Mouse (Mus musculus): ENCODE measurements around the gene Traf3ip1. TPM values are rescaled to one million over a fixed set of nuclear protein-coding genes. Genes with fewer than 3 reads are reported as not detected.

Gene Traf3ip1
- polyA plus RNA-seq, 1 experiment from 2014 or later, result 10.8 TPM

- H3K27ac ChIP-seq (ENCODE audit: low read length), result no peak overlapping the region
These were observed 50.8 kb downstream of the Traf3ip1 start for GRCm38 (mm10) chr1:91545226-91545625.

GRCm38 (mm10) chr1:91547567-91547966, 53.1 kb downstream of the Traf3ip1 start:
- H3K27ac ChIP-seq (ENCODE audit: low read length), result no peak overlapping the region
- no peaks in the 10 kb centered on the region for H3K9me3 ChIP-seq (replicated peaks; ENCODE audit: control insufficient read depth, low read length, poor library complexity, severe bottlenecking)
- no peak overlapping the region for H3K4me3 ChIP-seq (ENCODE audit: low read depth, low read length)
- H3K4me2 ChIP-seq (ENCODE audit: low read length), result no peak overlapping the region
- no peak overlapping the region for H3K9ac ChIP-seq (ENCODE audit: low read depth, low read length)
- 14% methylated on average over 5 of the region's 5 CpGs for WGBS
- ATAC-seq, result no peak
- H3K4me1 ChIP-seq (ENCODE audit: control insufficient read depth, insufficient read depth, low read length), result peaks cover 7% of the 10 kb centered on the region
- H3K27me3 ChIP-seq (ENCODE audit: control insufficient read depth, insufficient read depth, low read depth, low read length), result no peaks in the 10 kb centered on the region
- peaks cover 11% of the 10 kb centered on the region for H3K36me3 ChIP-seq (ENCODE audit: control insufficient read depth, insufficient read depth, low read length)

More at GRCm38 (mm10) chr1:91545226-91545625, 50.8 kb downstream of the Traf3ip1 start:
- peaks cover 7% of the 10 kb centered on the region for H3K36me3 ChIP-seq (ENCODE audit: control insufficient read depth, insufficient read depth, low read length)
- H3K27me3 ChIP-seq (ENCODE audit: control insufficient read depth, insufficient read depth, low read depth, low read length), result no peaks in the 10 kb centered on the region
- ATAC-seq, result no peak
- H3K4me3 ChIP-seq (ENCODE audit: low read depth, low read length), result no peak overlapping the region
- WGBS, result 88% methylated on average over 1 of the region's 1 CpGs
- H3K9ac ChIP-seq (ENCODE audit: low read depth, low read length), result no peak overlapping the region
- H3K9me3 ChIP-seq (replicated peaks; ENCODE audit: control insufficient read depth, low read length, poor library complexity, severe bottlenecking), result no peaks in the 10 kb centered on the region
- no peak overlapping the region for H3K4me2 ChIP-seq (ENCODE audit: low read length)
- peaks cover 21% of the 10 kb centered on the region for H3K4me1 ChIP-seq (ENCODE audit: control insufficient read depth, insufficient read depth, low read length)

GRCm38 (mm10) chr1:91549073-91549472, 54.6 kb downstream of the Traf3ip1 start:
- Histone ChIP-seq H3K4me3 (ENCODE audit: low read depth, low read length) (no peak overlapping the region), H3K9ac (ENCODE audit: low read depth, low read length) (no peak overlapping the region), H3K4me1 (ENCODE audit: control insufficient read depth, insufficient read depth, low read length) (peaks cover 5% of the 10 kb centered on the region), H3K9me3 (replicated peaks; ENCODE audit: control insufficient read depth, low read length, poor library complexity, severe bottlenecking) (no peaks in the 10 kb centered on the region), H3K36me3 (ENCODE audit: control insufficient read depth, insufficient read depth, low read length) (peaks cover 11% of the 10 kb centered on the region), H3K27ac (ENCODE audit: low read length) (no peak overlapping the region), H3K4me2 (ENCODE audit: low read length) (no peak overlapping the region), H3K27me3 (ENCODE audit: control insufficient read depth, insufficient read depth, low read depth, low read length) (no peaks in the 10 kb centered on the region)
- 93% methylated on average over 2 of the region's 2 CpGs for WGBS
- no peak for ATAC-seq

GRCm38 (mm10) chr1:91557099-91557498, 62.7 kb downstream of the Traf3ip1 start:
- Histone ChIP-seq H3K36me3 (ENCODE audit: control insufficient read depth, insufficient read depth, low read length) (peaks cover 14% of the 10 kb centered on the region), H3K4me1 (ENCODE audit: control insufficient read depth, insufficient read depth, low read length) (no peaks in the 10 kb centered on the region), H3K27me3 (ENCODE audit: control insufficient read depth, insufficient read depth, low read depth, low read length) (no peaks in the 10 kb centered on the region), H3K4me2 (ENCODE audit: low read length) (no peak overlapping the region), H3K9ac (ENCODE audit: low read depth, low read length) (no peak overlapping the region), H3K4me3 (ENCODE audit: low read depth, low read length) (no peak overlapping the region), H3K27ac (ENCODE audit: low read length) (no peak overlapping the region), H3K9me3 (replicated peaks; ENCODE audit: control insufficient read depth, low read length, poor library complexity, severe bottlenecking) (no peaks in the 10 kb centered on the region)
- WGBS, result 70% methylated on average over 2 of the region's 2 CpGs
- no peak for ATAC-seq

GRCm38 (mm10) chr1:91561226-91561625, 66.8 kb downstream of the Traf3ip1 start:
- no peak overlapping the region for H3K9ac ChIP-seq (ENCODE audit: low read depth, low read length)
- H3K27ac ChIP-seq (ENCODE audit: low read length), result no peak overlapping the region
- H3K9me3 ChIP-seq (replicated peaks; ENCODE audit: control insufficient read depth, low read length, poor library complexity, severe bottlenecking), result no peaks in the 10 kb centered on the region
- 87% methylated on average over 6 of the region's 6 CpGs for WGBS
- no peaks in the 10 kb centered on the region for H3K36me3 ChIP-seq (ENCODE audit: control insufficient read depth, insufficient read depth, low read length)
- no peak overlapping the region for H3K4me3 ChIP-seq (ENCODE audit: low read depth, low read length)
- no peaks in the 10 kb centered on the region for H3K4me1 ChIP-seq (ENCODE audit: control insufficient read depth, insufficient read depth, low read length)
- no peaks in the 10 kb centered on the region for H3K27me3 ChIP-seq (ENCODE audit: control insufficient read depth, insufficient read depth, low read depth, low read length)
- no peak for ATAC-seq
- no peak overlapping the region for H3K4me2 ChIP-seq (ENCODE audit: low read length)

GRCm38 (mm10) chr1:91562977-91563590, 68.6 kb downstream of the Traf3ip1 start:
- H3K4me2 ChIP-seq (ENCODE audit: low read length), result no peak overlapping the region
- H3K27me3 ChIP-seq (ENCODE audit: control insufficient read depth, insufficient read depth, low read depth, low read length), result no peaks in the 10 kb centered on the region
- no peak for ATAC-seq
- H3K9me3 ChIP-seq (replicated peaks; ENCODE audit: control insufficient read depth, low read length, poor library complexity, severe bottlenecking), result no peaks in the 10 kb centered on the region
- no peaks in the 10 kb centered on the region for H3K36me3 ChIP-seq (ENCODE audit: control insufficient read depth, insufficient read depth, low read length)
- no peaks in the 10 kb centered on the region for H3K4me1 ChIP-seq (ENCODE audit: control insufficient read depth, insufficient read depth, low read length)
- 88% methylated on average over 4 of the region's 4 CpGs for WGBS
- H3K9ac ChIP-seq (ENCODE audit: low read depth, low read length), result no peak overlapping the region
- H3K4me3 ChIP-seq (ENCODE audit: low read depth, low read length), result no peak overlapping the region
- H3K27ac ChIP-seq (ENCODE audit: low read length), result no peak overlapping the region

GRCm38 (mm10) chr1:91564004-91564403, 69.6 kb downstream of the Traf3ip1 start:
- Histone ChIP-seq H3K36me3 (ENCODE audit: control insufficient read depth, insufficient read depth, low read length) (no peaks in the 10 kb centered on the region), H3K4me3 (ENCODE audit: low read depth, low read length) (no peak overlapping the region), H3K27ac (ENCODE audit: low read length) (no peak overlapping the region), H3K9ac (ENCODE audit: low read depth, low read length) (no peak overlapping the region), H3K9me3 (replicated peaks; ENCODE audit: control insufficient read depth, low read length, poor library complexity, severe bottlenecking) (no peaks in the 10 kb centered on the region), H3K4me2 (ENCODE audit: low read length) (no peak overlapping the region), H3K4me1 (ENCODE audit: control insufficient read depth, insufficient read depth, low read length) (no peaks in the 10 kb centered on the region), H3K27me3 (ENCODE audit: control insufficient read depth, insufficient read depth, low read depth, low read length) (no peaks in the 10 kb centered on the region)
- ATAC-seq, result no peak
- 67% methylated on average over 3 of the region's 3 CpGs for WGBS

- WGBS, result 81% methylated on average over 6 of the region's 6 CpGs
- H3K27ac ChIP-seq (ENCODE audit: low read length), result no peak overlapping the region
- no peak overlapping the region for H3K4me2 ChIP-seq (ENCODE audit: low read length)
These were observed 70.2 kb downstream of the Traf3ip1 start for GRCm38 (mm10) chr1:91564598-91564997.

GRCm38 (mm10) chr1:91567269-91567668, 72.8 kb downstream of the Traf3ip1 start:
- no peak for ATAC-seq
- H3K4me3 ChIP-seq (ENCODE audit: low read depth, low read length), result no peak overlapping the region
- no peak overlapping the region for H3K27ac ChIP-seq (ENCODE audit: low read length)
- H3K36me3 ChIP-seq (ENCODE audit: control insufficient read depth, insufficient read depth, low read length), result no peaks in the 10 kb centered on the region
- no peak overlapping the region for H3K9ac ChIP-seq (ENCODE audit: low read depth, low read length)
- H3K4me1 ChIP-seq (ENCODE audit: control insufficient read depth, insufficient read depth, low read length), result no peaks in the 10 kb centered on the region
- no peak overlapping the region for H3K4me2 ChIP-seq (ENCODE audit: low read length)
- H3K27me3 ChIP-seq (ENCODE audit: control insufficient read depth, insufficient read depth, low read depth, low read length), result no peaks in the 10 kb centered on the region
- no peaks in the 10 kb centered on the region for H3K9me3 ChIP-seq (replicated peaks; ENCODE audit: control insufficient read depth, low read length, poor library complexity, severe bottlenecking)
- 81% methylated on average over 2 of the region's 2 CpGs for WGBS

More at GRCm38 (mm10) chr1:91564598-91564997, 70.2 kb downstream of the Traf3ip1 start:
- Histone ChIP-seq H3K9me3 (replicated peaks; ENCODE audit: control insufficient read depth, low read length, poor library complexity, severe bottlenecking) (no peaks in the 10 kb centered on the region), H3K27me3 (ENCODE audit: control insufficient read depth, insufficient read depth, low read depth, low read length) (no peaks in the 10 kb centered on the region), H3K36me3 (ENCODE audit: control insufficient read depth, insufficient read depth, low read length) (no peaks in the 10 kb centered on the region), H3K4me3 (ENCODE audit: low read depth, low read length) (no peak overlapping the region), H3K9ac (ENCODE audit: low read depth, low read length) (no peak overlapping the region), H3K4me1 (ENCODE audit: control insufficient read depth, insufficient read depth, low read length) (no peaks in the 10 kb centered on the region)
- no peak for ATAC-seq
